Mouse (Mus musculus) G1E (cell line): ENCODE measurements at regions not wholly inside any gene's neighbourhood (a gene's known extent, or its start where the extent isn't known, plus 50 kb on each side); places are given as distances from the start of the nearest gene placed in this dataset.

Source experiments
- ATAC-seq: 2 replicates; pipeline ENCODE4 v1.8.0; 2016; ENCODE audit warnings: mild to moderate bottlenecking; ENCODE audit not compliant: insufficient number of reproducible peaks, poor library complexity, low FRiP score, severe bottlenecking; ENCODE audit errors: extremely low read depth
- DNase-seq: peaks from one replicate; pipeline ENCODE4 v3.0.0; 2012; ENCODE audit warnings: low spot score
- H3K27me3 ChIP-seq: 2 replicates; pipeline ENCODE4 v1.6.1; 2012; ENCODE audit warnings: mild to moderate bottlenecking, low read length, inconsistent platforms; ENCODE audit not compliant: insufficient read depth
- H3K36me3 ChIP-seq: replicated peaks from 2 replicates; pipeline ENCODE3; 2012; ENCODE audit warnings: mild to moderate bottlenecking, inconsistent platforms
- H3K4me1 ChIP-seq: 2 replicates; pipeline ENCODE4 v1.6.1; 2012; ENCODE audit warnings: low read depth, low read length, inconsistent platforms, mixed read lengths; ENCODE audit not compliant: insufficient read depth
- H3K4me3 ChIP-seq: 2 replicates; pipeline ENCODE4 v1.5.1; 2012; ENCODE audit warnings: low read depth, mild to moderate bottlenecking, inconsistent platforms, low read length, moderate library complexity, mixed read lengths
- H3K9me3 ChIP-seq: replicated peaks from 2 replicates; pipeline ENCODE4 v1.6.1; 2012; ENCODE audit warnings: inconsistent platforms
- CTCF ChIP-seq: IDR thresholded peaks from 2 replicates; pipeline ENCODE4 v1.5.1; 2012; ENCODE audit warnings: low read depth, low read length, inconsistent platforms, mixed read lengths
- GATA1 ChIP-seq: IDR thresholded peaks from 2 replicates; pipeline ENCODE4 v1.6.1; 2012; ENCODE audit warnings: borderline replicate concordance, low read length, inconsistent platforms, mixed read lengths
- GATA2 ChIP-seq: IDR thresholded peaks from 2 replicates; pipeline ENCODE4 v1.6.1; 2012; ENCODE audit warnings: low read depth, low read length, inconsistent platforms, borderline replicate concordance
- POLR2AphosphoS5 ChIP-seq: IDR thresholded peaks from 2 replicates; pipeline ENCODE4 v1.6.1; 2012; ENCODE audit warnings: low read depth, low read length, inconsistent platforms; ENCODE audit not compliant: insufficient replicate concordance
- TAL1 ChIP-seq: conservative IDR thresholded peaks from 2 replicates; pipeline ENCODE4 v1.6.1; 2012; ENCODE audit warnings: low read depth, low read length, inconsistent platforms, mixed read lengths

- no peak overlapping the region for H3K4me3 ChIP-seq
- no peaks in the 10 kb centered on the region for H3K36me3 ChIP-seq
- H3K4me1 ChIP-seq: no peaks in the 10 kb centered on the region
- no peak for DNase-seq
- H3K27me3 ChIP-seq: 0 out of 2 replicates have a peak, but pooled peaks cover 3% of the 10 kb centered on the region
- TF ChIP-seq CTCF (no peak), GATA2 (no peak), TAL1 (no peak)
- no peaks in the 10 kb centered on the region for H3K9me3 ChIP-seq
- ATAC-seq: no peak
Measured at GRCm38 (mm10) chr13:28717404-28717803, 236.1 kb downstream of the Sox4 start.

DNA sequence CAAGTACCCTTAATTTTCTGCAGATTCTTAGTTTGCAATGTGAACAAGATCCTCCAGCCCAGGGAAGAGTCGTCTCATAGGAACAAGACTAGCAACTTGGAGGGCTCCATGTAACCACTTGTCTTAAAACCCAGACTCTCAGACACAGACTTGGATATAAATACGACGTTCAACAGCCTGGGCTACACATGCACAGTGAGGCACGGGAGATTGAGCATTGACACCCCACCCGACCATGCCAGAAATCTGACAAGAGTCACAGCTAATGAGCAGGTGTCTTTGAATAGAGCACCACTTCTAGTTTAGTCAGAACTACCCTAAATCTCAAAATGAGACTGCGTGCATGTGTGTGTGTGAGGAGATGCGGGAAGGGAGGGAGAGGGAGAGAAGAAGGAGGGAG lies 243.5 kb downstream of the Sox4 start:
- H3K4me1 ChIP-seq: no peaks in the 10 kb centered on the region

DNA sequence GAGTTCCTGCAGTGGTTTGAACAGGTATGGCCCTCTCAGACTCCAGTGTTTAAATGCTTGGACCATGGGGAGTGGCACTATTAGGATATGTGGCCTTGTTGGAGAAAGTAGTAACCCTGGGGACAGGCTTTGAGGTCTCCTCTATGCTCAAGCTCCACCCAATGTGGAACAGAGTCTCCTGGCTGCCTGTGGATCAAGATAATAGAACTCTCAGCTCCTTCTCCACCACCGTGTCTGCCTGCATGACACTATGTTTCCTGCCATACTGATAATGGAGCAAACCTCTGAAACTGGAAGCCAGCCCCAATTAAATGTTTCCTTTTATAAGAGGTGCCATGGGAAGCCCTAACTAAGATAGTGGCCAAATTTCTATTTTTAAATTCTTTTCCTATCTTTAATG lies 252.2 kb downstream of the Sox4 start:
- no peaks in the 10 kb centered on the region for H3K4me1 ChIP-seq
- ATAC-seq (no peak), DNase-seq (no peak)
- no peaks in the 10 kb centered on the region for H3K36me3 ChIP-seq
- no peak overlapping the region for H3K4me3 ChIP-seq
- H3K27me3 ChIP-seq: no peaks in the 10 kb centered on the region
- H3K9me3 ChIP-seq: no peaks in the 10 kb centered on the region
- TF ChIP-seq CTCF (no peak), POLR2AphosphoS5 (no peak), TAL1 (no peak), GATA1 (no peak), GATA2 (no peak)

More for the DNA sequence above, 243.5 kb downstream of the Sox4 start:
- Histone ChIP-seq H3K9me3 (no peaks in the 10 kb centered on the region), H3K36me3 (no peaks in the 10 kb centered on the region), H3K27me3 (no peaks in the 10 kb centered on the region), H3K4me3 (no peak overlapping the region)
- TF ChIP-seq TAL1: no peak
- no peak for TF ChIP-seq GATA2
- no peak for TF ChIP-seq CTCF
- no peak for TF ChIP-seq POLR2AphosphoS5
- no peak for TF ChIP-seq GATA1
- DNase-seq (no peak), ATAC-seq (no peak)

DNA sequence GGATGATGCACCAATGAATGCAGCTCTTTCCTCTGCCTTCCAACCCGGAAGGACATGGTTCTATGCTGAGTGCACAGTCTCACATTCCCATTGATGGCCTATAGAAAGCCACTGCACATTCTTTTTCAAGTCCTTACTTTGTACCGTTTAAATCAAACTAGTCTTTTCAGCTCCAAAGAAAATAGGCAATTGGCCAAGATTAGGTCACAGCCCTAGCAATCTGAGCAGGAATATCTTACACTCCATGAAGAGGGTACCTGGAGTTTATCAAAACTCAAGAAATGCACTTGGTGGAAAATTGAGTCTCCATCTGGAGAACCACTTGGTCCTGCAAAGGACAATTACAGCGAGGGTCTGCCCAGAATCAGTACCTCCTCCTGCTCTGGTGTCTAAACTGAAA lies 253.4 kb downstream of the Sox4 start:
- no peak overlapping the region for H3K4me3 ChIP-seq
- H3K36me3 ChIP-seq: no peaks in the 10 kb centered on the region
- no peaks in the 10 kb centered on the region for H3K9me3 ChIP-seq
- ATAC-seq: no peak
- TF ChIP-seq GATA1 (no peak), CTCF (no peak), POLR2AphosphoS5 (no peak), GATA2 (no peak), TAL1 (no peak)
- no peaks in the 10 kb centered on the region for H3K27me3 ChIP-seq
- no peaks in the 10 kb centered on the region for H3K4me1 ChIP-seq
- no peak for DNase-seq

DNA sequence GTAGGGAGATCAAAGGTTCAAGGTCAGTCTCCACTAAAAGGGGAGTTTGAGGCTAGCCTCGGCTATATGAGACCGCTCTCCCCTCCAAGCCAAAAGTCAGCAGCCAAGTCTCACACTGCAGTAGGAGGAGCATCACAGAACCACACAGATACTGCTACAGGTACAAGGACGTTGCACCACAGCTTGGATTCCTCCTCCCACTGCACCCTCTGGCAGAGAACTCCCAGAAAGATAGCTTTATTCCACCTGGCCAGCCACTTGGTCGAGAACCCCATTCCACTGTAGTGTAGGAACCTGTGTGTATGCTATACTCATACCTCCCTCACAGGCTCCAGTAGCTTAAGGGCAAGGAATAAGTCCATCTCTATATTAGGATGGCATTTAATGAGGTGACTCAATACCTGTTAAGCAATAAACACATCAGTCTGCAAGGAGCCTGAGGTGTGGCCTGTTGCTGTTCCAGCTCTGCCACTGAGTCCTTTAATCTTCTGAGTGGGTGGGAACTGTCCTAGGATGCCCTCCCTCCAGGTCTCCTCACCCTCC lies 254.0 kb downstream of the Sox4 start:
- Histone ChIP-seq H3K4me1 (no peaks in the 10 kb centered on the region), H3K27me3 (no peaks in the 10 kb centered on the region), H3K36me3 (no peaks in the 10 kb centered on the region), H3K9me3 (no peaks in the 10 kb centered on the region), H3K4me3 (no peak overlapping the region)
- DNase-seq: no peak
- TF ChIP-seq TAL1 (no peak), POLR2AphosphoS5 (no peak), CTCF (no peak), GATA2 (no peak), GATA1 (no peak)
- no peak for ATAC-seq

GRCm38 (mm10) chr13:28697796-28698678 lies 255.5 kb downstream of the Sox4 start:
- no peak for ATAC-seq
- H3K4me1 ChIP-seq: no peaks in the 10 kb centered on the region

More at GRCm38 (mm10) chr13:28697796-28698678, 255.5 kb downstream of the Sox4 start:
- no peaks in the 10 kb centered on the region for H3K9me3 ChIP-seq
- H3K27me3 ChIP-seq: no peaks in the 10 kb centered on the region
- H3K4me3 ChIP-seq: no peak overlapping the region
- no peak for DNase-seq
- H3K36me3 ChIP-seq: no peaks in the 10 kb centered on the region
- TF ChIP-seq GATA2 (no peak), GATA1 (no peak), CTCF (no peak), POLR2AphosphoS5 (no peak), TAL1 (no peak)
